Mouse (Mus musculus) stomach, postnatal 0 days (tissue): ENCODE measurements at regions not wholly inside any gene's neighbourhood (a gene's known extent, or its start where the extent isn't known, plus 50 kb on each side); places are given as distances from the start of the nearest gene placed in this dataset.

Experiments
- ATAC-seq: fragments of 200-750 bp; cut with Nextera tagmentation; 2 replicates; pipeline ENCODE4 v1.8.0; 2017; ENCODE audit not compliant: low FRiP score, low TSS enrichment
- DNase-seq: peaks from one replicate; pipeline ENCODE4 v3.0.0-alpha.2; 2016; ENCODE audit warnings: low spot score
- H3K27ac ChIP-seq: fragments of 300-500 bp; sonication (generic); replicated peaks from 2 replicates; pipeline ENCODE4 v1.5.1; 2014; ENCODE audit warnings: mild to moderate bottlenecking, control low read depth
- H3K27me3 ChIP-seq: fragments of 300-500 bp; sonication (generic); 2 replicates; pipeline ENCODE4 v1.6.1; 2014; ENCODE audit warnings: low read length; ENCODE audit not compliant: control insufficient read depth, insufficient read depth
- H3K36me3 ChIP-seq: fragments of 300-500 bp; sonication (generic); 2 replicates; pipeline ENCODE4 v1.6.1; 2014; ENCODE audit warnings: low read length, mixed read lengths; ENCODE audit not compliant: control insufficient read depth, insufficient read depth
- H3K4me1 ChIP-seq: fragments of 300-500 bp; sonication (generic); replicated peaks from 2 replicates; pipeline ENCODE4 v1.6.1; 2014; ENCODE audit warnings: antibody characterized with exemption; ENCODE audit not compliant: control insufficient read depth, insufficient read depth
- H3K4me2 ChIP-seq: fragments of 300-500 bp; sonication (generic); replicated peaks from 2 replicates; pipeline ENCODE4 v1.6.1; 2014; ENCODE audit warnings: low read depth, mild to moderate bottlenecking, control low read depth, moderate library complexity
- H3K4me3 ChIP-seq: fragments of 300-500 bp; sonication (generic); 2 replicates; pipeline ENCODE4 v1.5.1; 2014; ENCODE audit warnings: low read depth, low read length, control low read depth
- H3K9ac ChIP-seq: fragments of 300-500 bp; sonication (generic); 2 replicates; pipeline ENCODE4 v1.6.1; 2014; ENCODE audit warnings: mild to moderate bottlenecking, low read length, control low read depth, mixed read lengths
- H3K9me3 ChIP-seq: fragments of 300-500 bp; sonication (generic); 2 replicates; pipeline ENCODE4 v1.6.1; 2016; ENCODE audit warnings: low read length; ENCODE audit not compliant: control insufficient read depth
- CTCF ChIP-seq: IDR thresholded peaks from 2 replicates; pipeline ENCODE4 v1.5.1; 2016; ENCODE audit warnings: antibody characterized with exemption, low read depth, mild to moderate bottlenecking, moderate library complexity
- EP300 ChIP-seq: optimal IDR thresholded peaks from 2 replicates; pipeline ENCODE3; 2016; ENCODE audit warnings: antibody characterized with exemption
- WGBS: fragments of 180-500 bp; shearing (Covaris S2); extraction: QIAGEN DNeasy Blood & Tissue Kit; methylation state at CpG from one replicate; pipeline ENCODE4 v1.1.7; 2014; 5-methylcytosine and 5-hydroxymethylcytosine counted together

- DNase-seq, result no peak
- TF ChIP-seq CTCF (no peak), EP300 (no peak)
- no peak for ATAC-seq
These were observed 221.8 kb downstream of the Trim52 start for GRCm38 (mm10) chr14:106327653-106328283.

GRCm38 (mm10) chr14:106364767-106365623, 259.0 kb downstream of the Trim52 start:
- Histone ChIP-seq H3K4me3 (no peak overlapping the region), H3K9ac (no peak overlapping the region), H3K4me2 (no peak overlapping the region), H3K27me3 (no peaks in the 10 kb centered on the region), H3K36me3 (no peaks in the 10 kb centered on the region), H3K4me1 (no peaks in the 10 kb centered on the region), H3K9me3 (no peaks in the 10 kb centered on the region), H3K27ac (no peak overlapping the region)
- DNase-seq (no peak), ATAC-seq (no peak)
- 49% methylated on average over 8 of the region's 8 CpGs for WGBS
- TF ChIP-seq EP300, result no peak
- no peak for TF ChIP-seq CTCF

More at GRCm38 (mm10) chr14:106327653-106328283, 221.8 kb downstream of the Trim52 start:
- H3K4me3 ChIP-seq, result no peak overlapping the region
- H3K27ac ChIP-seq, result no peak overlapping the region
- no peak overlapping the region for H3K9ac ChIP-seq
- no peaks in the 10 kb centered on the region for H3K36me3 ChIP-seq
- H3K4me1 ChIP-seq, result no peaks in the 10 kb centered on the region
- no peaks in the 10 kb centered on the region for H3K27me3 ChIP-seq
- H3K9me3 ChIP-seq, result no peaks in the 10 kb centered on the region
- H3K4me2 ChIP-seq, result no peak overlapping the region
- 30% methylated on average over 8 of the region's 8 CpGs for WGBS

GRCm38 (mm10) chr14:106365624-106366118, 259.7 kb downstream of the Trim52 start:
- ATAC-seq (no peak), DNase-seq (no peak)
- H3K4me3 ChIP-seq, result no peak overlapping the region
- H3K4me1 ChIP-seq, result no peaks in the 10 kb centered on the region
- no peaks in the 10 kb centered on the region for H3K36me3 ChIP-seq
- H3K9me3 ChIP-seq, result no peaks in the 10 kb centered on the region
- TF ChIP-seq CTCF (no peak), EP300 (no peak)
- no peak overlapping the region for H3K4me2 ChIP-seq
- 33% methylated on average over 3 of the region's 3 CpGs for WGBS
- no peaks in the 10 kb centered on the region for H3K27me3 ChIP-seq
- no peak overlapping the region for H3K27ac ChIP-seq
- H3K9ac ChIP-seq, result no peak overlapping the region

- WGBS, result 51% methylated on average over 1 of the region's 1 CpGs
- Histone ChIP-seq H3K27me3 (no peaks in the 10 kb centered on the region), H3K36me3 (no peaks in the 10 kb centered on the region), H3K9ac (no peak overlapping the region), H3K4me2 (no peak overlapping the region), H3K27ac (no peak overlapping the region), H3K9me3 (no peaks in the 10 kb centered on the region), H3K4me3 (no peak overlapping the region), H3K4me1 (no peaks in the 10 kb centered on the region)
- no peak for ATAC-seq
- no peak for TF ChIP-seq EP300
- TF ChIP-seq CTCF, result no peak
- no peak for DNase-seq
These were observed 267.5 kb downstream of the Trim52 start for GRCm38 (mm10) chr14:106373451-106373850.

GRCm38 (mm10) chr14:106379645-106380044, 273.6 kb downstream of the Trim52 start:
- H3K36me3 ChIP-seq, result no peaks in the 10 kb centered on the region
- H3K9ac ChIP-seq, result no peak overlapping the region
- H3K27me3 ChIP-seq, result no peaks in the 10 kb centered on the region
- no peaks in the 10 kb centered on the region for H3K4me1 ChIP-seq
- 76% methylated on average over 4 of the region's 4 CpGs for WGBS
- TF ChIP-seq CTCF, result no peak
- no peak overlapping the region for H3K4me2 ChIP-seq
- DNase-seq (no peak), ATAC-seq (no peak)
- no peak overlapping the region for H3K4me3 ChIP-seq
- no peaks in the 10 kb centered on the region for H3K9me3 ChIP-seq
- H3K27ac ChIP-seq, result no peak overlapping the region

- DNase-seq (no peak), ATAC-seq (no peak)
- 41% methylated on average over 3 of the region's 3 CpGs for WGBS
- H3K36me3 ChIP-seq, result no peaks in the 10 kb centered on the region
- TF ChIP-seq CTCF (no peak), EP300 (no peak)
- no peak overlapping the region for H3K4me2 ChIP-seq
- no peak overlapping the region for H3K9ac ChIP-seq
- no peak overlapping the region for H3K27ac ChIP-seq
- no peak overlapping the region for H3K4me3 ChIP-seq
- H3K27me3 ChIP-seq, result no peaks in the 10 kb centered on the region
- no peaks in the 10 kb centered on the region for H3K4me1 ChIP-seq
- H3K9me3 ChIP-seq, result no peaks in the 10 kb centered on the region
These were observed 281.7 kb downstream of the Trim52 start for GRCm38 (mm10) chr14:106387671-106388070.
